Mouse (Mus musculus): ENCODE measurements at regions not wholly inside any gene's neighbourhood (a gene's known extent, or its start where the extent isn't known, plus 50 kb on each side); places are given as distances from the start of the nearest gene placed in this dataset.

DNA sequence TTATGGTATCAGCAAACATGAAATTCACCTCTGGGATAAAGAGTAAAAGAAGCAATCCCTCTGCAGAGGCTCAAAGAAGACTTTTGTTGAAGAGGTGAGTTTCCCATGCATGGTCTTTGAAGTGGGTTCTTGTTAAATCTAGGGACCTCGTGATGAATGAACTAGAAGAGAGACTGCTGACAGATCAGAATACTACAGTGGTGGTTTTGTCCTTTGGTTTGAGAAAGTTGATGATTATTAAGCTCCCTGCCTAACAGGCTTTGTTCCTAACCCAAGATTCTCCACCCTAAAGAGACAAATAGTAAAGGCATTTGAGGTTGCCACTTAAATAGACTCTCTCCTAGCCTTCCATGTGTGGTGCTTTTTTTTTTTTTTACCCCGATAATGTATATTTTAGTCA lies 707.2 kb upstream of the N6amt1 start:
- TF ChIP-seq POLR2A (IDR thresholded peaks at IDR 0.05; ENCODE audit: borderline replicate concordance, extremely low read depth, insufficient read depth, insufficient read length, poor library complexity, severe bottlenecking) (no peak), CTCF (IDR thresholded peaks at IDR 0.05; ENCODE audit: borderline replicate concordance, extremely low read depth, insufficient read depth, insufficient read length) (no peak)

All from brain, embryonic 14.5 days (tissue).